Mouse (Mus musculus) central nervous system, embryonic 18 days (tissue): ENCODE measurements around the gene Pkp2. TPM values are rescaled to one million over a fixed set of nuclear protein-coding genes. Genes with fewer than 3 reads are reported as not detected.

Experiments
- polyA plus RNA-seq: library from polyadenylated mRNA; depleted of rRNA; stranded (reverse); fragments of >200 nt; gene quantifications from 2 replicates; pipeline ENCODE4 v1.2.3, GENCODE M21; 2012; rRNA removed

Gene Pkp2
- polyA plus RNA-seq: 1.6 and 2.2 TPM in 2 replicates

GRCm38 (mm10) chr16:16213079-16213760 lies at the start of gene Pkp2:
Gene Pkp2, plus strand, starts transcription at chr16:16213318.

GRCm38 (mm10) chr16:16302369-16303137 lies 89.4 kb downstream of the Pkp2 start, which contains the start of gene Yars2:
Gene Yars2, plus strand, starts transcription at chr16:16302965.

Other genes with a start within 250 kb of the Pkp2 start
- 25.3 and 27.0 TPM in 2 replicates for gene Yars2, start 89.6 kb downstream of the Pkp2 start, polyA plus RNA-seq
- gene Dnm1l, start 145.6 kb downstream of the Pkp2 start, polyA plus RNA-seq: 92.4 and 95.4 TPM in 2 replicates